Mouse (Mus musculus) testis, adult 2 months (tissue): ENCODE data around the gene Fgf11.

Experiments used
- CTCF ChIP-seq: fragments of 200-500 bp; IDR thresholded peaks from 2 replicates; pipeline ENCODE4 v1.5.1; 2012; ENCODE audit warnings: low read depth, mild to moderate bottlenecking, inconsistent platforms, low read length, moderate library complexity; ENCODE audit not compliant: control insufficient read depth, insufficient read depth, insufficient replicate concordance
- POLR2A ChIP-seq: fragments of 200-500 bp; IDR thresholded peaks from 2 replicates; pipeline ENCODE4 v1.6.1; 2012; ENCODE audit warnings: low read depth, mild to moderate bottlenecking, inconsistent platforms, low read length, moderate library complexity; ENCODE audit not compliant: control insufficient read depth

GRCm38 (mm10) chr11:69763551-69763950, 38.1 kb downstream of the Fgf11 start:
- TF ChIP-seq CTCF, result peak; percentile 14; the same call in 1 of the 2 replicates
- TF ChIP-seq POLR2A, result no peak
